Mouse (Mus musculus) bone marrow macrophage, adult 2 months (primary cell): ENCODE measurements around the gene 1190007I07Rik.

ENCODE experiments used
- CTCF ChIP-seq: IDR thresholded peaks from 2 replicates; pipeline ENCODE4 v1.5.1; 2012; ENCODE audit warnings: low read depth, mild to moderate bottlenecking, low read length, moderate library complexity
- POLR2A ChIP-seq: IDR thresholded peaks from 2 replicates; pipeline ENCODE4 v1.6.1; 2012; ENCODE audit warnings: mild to moderate bottlenecking, low read depth, low read length, borderline replicate concordance

- peak; percentile 55; the same call in 1 of the 2 replicates for TF ChIP-seq POLR2A
- no peak for TF ChIP-seq CTCF
These were observed at the start of gene 1190007I07Rik for GRCm38 (mm10) chr10:82622671-82623552.
